Mouse (Mus musculus) 3T3-L1 (cell line): ENCODE data around the gene Slco2a1.
A peak's percentile ranks its signal among the peaks of the same experiment; 100 is the strongest.

Experiments used
- DNase-seq: peaks from one replicate; pipeline ENCODE4 v3.0.0-alpha.2; 2015; ENCODE audit warnings: low read depth, low spot score

The Slco2a1 gene

DNA sequence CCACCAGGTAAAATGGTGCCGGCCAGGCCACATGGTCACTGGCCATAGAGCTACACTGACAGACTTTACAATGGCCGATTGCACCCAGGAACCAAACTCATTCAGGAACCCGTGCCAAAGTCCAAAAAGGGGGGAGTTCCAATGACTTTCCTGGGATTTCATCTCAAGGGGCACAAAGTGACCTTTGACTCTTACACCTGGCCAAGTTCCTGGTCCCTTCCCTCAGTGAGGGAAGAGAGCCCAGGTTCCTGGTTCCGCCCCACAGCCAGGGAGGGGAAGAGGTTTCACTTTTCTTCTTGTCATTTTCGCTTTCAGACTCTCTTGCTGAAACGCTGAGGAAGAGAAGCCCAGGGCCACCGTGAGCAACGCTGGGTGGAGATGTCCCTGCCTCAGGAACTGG is at the start of gene Slco2a1:
Gene Slco2a1, plus strand, starts transcription at position 251 of the 400 bp plus-strand sequence.
- DNase-seq = no peak

DNA sequence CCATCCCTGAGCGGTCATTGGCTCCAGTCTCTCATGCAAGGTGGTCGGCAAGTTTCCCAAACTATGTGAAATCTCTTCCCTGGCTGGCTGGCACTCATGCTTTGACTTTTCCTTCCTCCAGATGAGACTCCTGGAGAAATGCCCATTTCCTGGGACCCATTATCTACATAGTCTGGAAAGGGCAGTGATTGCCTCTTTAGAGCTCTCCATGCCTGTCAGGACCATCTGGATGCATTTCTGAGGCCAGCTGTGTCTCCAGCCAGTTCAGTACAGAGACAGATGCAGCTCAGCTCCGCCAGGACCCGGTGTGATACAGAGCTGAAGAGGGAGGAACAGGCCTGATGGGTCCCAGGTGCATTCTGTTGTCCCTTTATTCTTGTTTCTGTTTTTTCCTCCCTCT is 46.3 kb upstream of the Slco2a1 start:
- no peak for DNase-seq

DNA sequence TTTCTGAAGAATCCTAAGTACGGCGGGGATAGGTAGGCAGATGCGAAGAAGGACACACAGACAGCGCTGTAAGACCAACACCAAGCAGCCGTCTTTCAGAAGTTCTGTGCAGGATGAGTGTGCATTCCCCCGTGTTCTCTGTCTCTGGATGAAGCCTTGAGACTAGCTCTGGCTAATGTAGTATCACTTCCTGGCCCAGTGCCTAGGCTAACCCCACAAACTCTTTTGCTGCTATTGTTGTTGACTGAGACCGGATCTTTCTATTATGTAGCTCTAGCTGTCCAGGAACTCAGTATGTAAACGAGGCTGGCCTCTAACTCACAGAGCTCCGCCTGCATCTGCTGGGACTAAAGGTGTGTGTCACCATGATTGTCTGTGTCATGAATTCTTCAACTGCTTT is 43.6 kb upstream of the Slco2a1 start:
- DNase-seq = no peak

DNA sequence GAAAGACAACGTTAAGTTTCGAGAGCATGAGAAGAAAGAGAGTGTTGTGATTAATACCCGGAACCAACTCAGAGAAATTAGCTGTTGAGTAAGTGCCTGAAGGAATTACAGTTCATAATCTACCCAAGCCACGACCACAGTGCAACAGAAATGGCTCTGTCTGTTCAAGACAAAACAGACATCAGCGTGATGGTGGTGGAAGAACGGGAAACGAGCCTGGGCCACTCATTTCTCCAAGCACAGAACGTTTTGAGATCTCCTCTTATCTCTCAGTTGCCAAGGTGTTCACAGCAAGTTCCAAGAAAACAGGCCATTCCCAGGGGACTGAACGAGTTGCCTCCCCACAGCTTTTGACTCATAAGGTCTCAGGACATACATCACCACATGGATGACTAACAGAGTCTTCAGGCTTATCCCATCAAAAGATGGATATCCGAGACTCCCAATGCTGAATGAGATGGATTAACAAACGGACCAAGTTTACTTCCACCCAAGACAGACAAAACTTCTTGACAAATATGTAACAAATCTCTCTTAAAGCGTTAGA is 42.0 kb upstream of the Slco2a1 start:
- DNase-seq = peak; percentile 82

DNA sequence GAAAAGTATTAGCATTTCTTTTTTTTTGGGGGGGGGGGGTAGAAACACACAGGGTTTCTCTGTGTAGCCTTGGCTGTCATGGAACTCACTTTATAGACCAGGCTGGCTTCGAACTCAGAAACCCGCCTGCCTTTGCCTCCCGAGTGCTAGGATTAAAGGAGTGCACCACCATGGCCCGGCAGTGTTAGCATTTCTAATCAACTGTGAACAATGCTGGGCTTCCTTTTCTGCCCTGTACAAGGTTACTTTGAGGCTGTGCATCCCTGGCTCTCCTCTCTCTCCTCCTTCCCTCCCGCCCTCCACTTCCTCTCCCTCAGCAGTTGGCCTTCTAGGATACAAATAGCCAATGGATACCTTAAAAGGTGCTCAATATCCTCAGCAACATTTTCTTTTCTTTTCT is 39.8 kb upstream of the Slco2a1 start:
- DNase-seq = no peak

DNA sequence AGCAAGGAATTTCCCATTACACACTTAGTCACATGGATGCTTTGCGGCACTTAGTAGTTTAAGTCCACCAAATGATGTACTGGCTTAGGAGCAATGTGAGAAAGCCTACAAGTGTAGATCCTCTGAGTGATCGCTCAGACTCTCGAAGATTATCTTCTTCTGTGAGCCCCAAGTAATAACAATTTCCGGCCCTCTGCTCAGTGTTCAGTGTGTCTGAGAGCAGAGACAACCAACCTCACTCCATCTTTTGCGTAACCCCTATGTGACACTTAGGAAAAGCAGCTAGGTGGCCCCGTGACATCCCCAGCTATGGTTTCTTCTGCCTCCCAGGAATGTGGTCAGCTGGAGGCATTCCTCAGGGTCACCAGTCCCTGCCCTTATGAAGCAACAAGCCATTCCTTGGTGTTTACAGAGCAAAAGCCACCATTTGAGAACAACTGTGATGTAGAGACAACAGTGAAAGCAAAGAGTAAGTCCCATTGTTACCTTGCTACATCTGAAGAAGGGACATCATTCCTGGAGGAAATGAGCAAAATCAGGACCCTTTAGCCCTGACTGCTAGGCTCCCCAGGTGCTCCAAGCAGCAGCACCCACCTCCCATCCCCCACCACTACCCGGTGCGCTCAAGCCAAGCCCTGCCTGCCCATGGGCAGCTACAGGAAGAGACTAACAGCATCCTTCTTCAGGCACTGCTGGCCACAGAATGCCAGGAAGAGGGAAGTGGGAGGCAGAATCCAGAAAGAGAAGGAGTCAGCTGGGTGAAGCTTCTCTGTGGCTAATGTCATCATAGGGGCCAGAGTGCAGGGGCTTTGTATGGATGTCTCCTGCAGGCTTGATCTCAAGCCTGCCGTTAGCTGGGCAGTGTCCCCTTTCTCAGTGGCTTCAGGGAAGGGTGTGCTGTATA is 37.2 kb upstream of the Slco2a1 start:
- no peak for DNase-seq

DNA sequence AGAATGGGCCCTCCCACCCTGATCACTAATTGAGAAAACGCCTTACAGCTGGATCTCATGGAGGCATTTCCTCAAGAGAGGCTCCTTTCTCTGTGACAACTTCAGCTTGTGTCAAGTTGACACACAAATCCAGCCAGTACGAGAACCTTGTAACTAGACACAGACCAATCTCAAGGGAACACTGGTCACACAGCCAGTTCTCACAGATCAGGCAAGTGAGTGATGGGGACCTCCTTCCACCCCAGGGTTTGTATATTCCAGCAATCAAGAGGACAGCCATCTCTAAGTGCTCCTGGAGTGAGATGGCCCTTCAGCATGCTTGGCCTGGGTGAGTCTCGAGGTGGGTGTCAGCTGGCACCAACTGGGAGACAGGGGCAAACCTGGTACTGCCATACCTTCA is 32.6 kb upstream of the Slco2a1 start:
- no peak for DNase-seq

DNA sequence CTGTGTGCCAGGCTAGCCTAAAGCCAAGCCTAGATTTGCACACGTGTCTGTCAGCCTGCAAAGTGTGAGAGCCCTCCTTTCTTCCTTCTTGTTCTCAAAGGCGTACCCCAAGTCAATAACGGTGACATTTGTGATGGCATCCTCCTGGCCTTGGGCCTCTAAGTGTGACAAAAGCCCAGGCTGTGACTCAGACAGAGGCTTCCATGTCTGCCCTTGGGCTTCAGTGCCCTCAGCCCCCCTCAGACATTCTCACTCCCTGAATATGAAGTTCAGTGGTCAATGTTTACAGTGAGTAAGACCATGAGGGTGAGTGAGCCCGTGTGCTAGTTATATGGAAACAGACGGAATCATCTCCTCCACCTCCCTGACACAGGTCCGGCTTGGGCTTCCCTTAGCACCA is 29.8 kb upstream of the Slco2a1 start:
- DNase-seq = no peak

DNA sequence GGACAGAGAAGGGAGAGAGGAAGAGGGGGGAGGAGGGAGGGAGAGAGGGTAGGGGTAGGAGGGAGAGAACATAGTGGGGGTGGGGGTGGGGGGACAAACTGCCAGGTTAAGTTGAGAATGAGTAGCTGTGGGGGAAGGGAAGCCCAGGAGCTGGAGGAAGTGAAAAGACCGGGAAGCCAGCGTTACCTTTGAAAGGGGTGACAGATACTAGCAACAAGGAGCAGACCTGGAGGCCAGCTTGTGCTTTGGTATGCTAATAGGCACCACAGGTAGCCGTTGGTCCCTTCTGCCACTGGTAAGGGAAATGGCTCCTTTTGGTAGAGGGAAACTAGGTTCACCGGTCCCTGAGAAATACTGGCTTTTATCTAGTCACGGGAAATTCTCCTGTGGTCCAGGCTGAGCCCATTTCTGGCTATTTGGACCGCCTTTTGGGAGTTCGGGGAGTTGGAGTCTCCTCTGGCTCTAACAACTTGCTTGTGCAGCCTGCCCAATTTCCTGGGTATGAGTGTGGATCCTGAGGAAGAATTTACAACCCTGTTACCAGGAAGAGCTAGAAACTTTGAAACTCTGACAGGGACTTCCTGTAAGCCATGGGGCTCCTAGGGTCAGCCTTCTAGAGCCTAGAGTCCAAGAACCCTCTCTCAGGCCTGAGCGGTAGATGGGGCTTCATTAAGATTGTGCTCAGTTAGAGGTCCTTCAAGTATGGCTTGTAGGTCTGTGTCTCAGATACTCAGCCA is 27.0 kb upstream of the Slco2a1 start:
- DNase-seq = no peak

DNA sequence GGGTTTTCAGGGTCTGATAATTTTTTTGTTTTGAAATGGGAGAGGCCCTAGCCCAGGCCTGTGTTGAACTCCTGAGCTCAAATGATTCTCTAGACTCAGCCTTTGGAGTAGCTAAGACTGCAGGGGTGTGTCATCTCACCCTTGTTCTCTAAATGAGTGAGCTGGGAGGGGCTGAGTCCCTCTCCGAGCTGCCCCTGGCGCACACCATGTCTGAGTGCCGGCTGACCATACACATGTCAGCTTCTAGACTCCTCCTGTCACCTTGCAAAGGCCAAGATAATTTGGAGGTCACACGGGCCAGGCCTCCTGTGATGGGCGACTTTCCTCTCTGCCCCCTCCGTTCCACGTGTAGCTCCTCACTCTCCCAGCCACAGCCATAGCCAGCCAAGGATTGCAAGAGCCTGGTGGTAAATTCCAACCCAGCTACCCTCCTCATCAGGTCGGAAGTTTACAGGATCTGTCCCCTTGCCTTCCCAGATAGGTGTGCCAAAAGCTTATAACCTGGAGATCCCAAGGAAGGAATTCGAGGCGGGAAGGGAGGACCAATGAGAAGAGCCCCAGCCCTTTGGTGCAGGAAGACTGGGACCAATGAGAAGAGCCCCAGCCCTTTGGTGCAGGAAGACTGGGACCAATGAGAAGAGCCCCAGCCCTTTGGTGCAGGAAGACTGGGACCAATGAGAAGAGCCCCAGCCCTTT is 26.3 kb upstream of the Slco2a1 start:
- no peak for DNase-seq

DNA sequence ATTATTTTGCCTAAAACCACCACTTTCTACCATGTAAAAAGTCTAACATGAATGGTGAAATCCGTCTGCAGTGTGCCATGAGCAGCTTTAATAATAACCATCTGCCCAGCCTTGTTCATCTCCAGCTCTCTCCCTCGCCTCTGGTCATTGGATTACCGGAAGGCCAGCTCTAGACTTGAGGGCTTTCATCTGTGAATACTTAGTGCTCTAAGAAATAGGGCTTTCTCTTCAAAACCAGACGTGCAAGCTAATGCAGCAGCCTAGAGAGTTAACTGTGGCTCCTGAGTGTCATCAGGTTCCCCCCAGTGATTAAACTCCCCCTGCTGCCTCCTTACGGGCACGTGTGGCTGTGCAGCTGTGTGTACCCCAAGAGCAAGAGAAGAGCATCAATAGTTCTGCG is 25.2 kb upstream of the Slco2a1 start:
- no peak for DNase-seq

DNA sequence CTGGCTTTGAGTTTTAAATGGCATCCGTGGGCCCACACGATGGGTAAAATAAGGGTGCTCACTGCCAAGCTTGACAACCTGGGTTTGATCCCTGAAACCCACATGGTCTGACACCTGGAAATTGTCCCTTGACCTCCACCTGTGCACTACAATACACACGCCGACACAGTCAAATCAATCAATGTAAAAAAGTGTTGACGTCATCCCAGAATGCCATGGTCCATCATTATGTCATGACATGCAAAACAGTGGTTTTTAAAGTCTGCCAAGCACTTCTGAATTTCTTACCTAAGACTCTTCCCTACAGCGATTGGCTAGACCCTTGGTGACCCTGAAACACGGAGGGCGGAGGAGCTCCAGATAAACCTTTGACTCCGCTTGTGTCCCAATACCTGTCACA is 23.9 kb upstream of the Slco2a1 start:
- no peak for DNase-seq

DNA sequence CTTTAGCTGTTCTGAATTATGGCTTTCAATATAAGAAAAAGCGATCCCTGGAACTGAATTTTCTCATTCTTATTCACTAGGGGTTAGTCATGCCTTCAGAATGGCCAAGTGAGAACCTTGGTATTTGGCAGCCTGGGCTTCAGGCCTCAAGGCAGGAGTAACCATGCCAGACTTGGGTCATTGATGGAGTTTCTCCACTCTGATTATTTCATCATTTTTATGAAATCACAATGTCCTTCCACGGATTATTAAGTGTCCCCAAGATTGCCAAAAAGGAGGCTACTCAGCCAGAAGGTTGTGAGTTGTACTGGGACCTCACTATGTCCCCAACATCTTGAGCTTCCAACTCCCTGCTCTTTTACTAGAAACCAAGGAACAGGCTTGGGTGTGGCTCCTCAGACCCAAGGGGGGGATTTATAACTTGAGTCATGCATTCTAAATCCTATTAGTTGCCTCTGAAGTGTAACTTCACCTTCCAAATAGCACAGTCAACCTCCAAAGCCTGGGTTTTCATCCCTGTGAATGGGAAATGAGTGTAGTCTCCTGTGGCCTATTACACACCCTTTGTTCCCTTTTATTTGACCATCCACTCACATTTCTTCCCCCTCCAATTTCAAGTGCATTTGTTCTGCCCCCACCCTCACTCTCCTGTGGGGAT is 16.0 kb upstream of the Slco2a1 start:
- DNase-seq = peak; percentile 88

DNA sequence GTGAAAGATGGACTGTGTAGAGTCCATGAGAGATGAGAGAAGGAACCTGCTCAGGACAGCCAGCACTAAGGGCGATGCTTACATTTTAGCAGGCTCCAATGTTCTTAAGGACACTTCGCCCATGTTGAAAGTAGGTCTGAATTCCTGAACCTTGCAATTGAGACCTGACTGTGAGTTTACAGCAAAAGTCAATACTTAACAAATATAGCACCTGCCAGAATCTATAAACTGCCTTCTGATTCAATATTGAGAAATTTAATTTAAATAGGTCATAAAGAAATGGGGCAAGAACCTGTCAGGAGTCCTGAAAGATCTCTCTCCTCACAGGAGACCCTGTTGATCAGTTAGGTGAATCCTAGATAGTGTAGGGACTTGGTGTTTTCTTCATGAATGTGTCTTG is 12.6 kb upstream of the Slco2a1 start:
- no peak for DNase-seq

DNA sequence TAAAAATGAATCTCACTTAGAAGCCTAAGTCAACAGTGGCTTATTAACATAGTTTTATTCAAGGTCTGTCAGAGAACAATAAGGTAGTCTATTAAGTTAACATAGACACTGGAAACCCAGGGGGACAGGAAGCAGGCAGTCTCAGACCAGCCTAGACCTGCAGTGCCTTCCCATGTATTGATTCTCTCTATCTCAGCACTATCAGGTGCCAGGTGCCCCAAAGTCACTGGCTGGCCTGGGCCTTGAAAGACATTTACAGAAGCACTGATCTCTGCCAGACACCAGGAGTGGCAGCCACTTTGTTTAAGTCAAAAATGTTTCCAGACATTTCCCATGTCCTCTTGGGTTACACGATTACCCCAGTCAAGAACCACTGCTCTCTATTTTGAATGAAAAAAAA is 11.4 kb upstream of the Slco2a1 start:
- no peak for DNase-seq

DNA sequence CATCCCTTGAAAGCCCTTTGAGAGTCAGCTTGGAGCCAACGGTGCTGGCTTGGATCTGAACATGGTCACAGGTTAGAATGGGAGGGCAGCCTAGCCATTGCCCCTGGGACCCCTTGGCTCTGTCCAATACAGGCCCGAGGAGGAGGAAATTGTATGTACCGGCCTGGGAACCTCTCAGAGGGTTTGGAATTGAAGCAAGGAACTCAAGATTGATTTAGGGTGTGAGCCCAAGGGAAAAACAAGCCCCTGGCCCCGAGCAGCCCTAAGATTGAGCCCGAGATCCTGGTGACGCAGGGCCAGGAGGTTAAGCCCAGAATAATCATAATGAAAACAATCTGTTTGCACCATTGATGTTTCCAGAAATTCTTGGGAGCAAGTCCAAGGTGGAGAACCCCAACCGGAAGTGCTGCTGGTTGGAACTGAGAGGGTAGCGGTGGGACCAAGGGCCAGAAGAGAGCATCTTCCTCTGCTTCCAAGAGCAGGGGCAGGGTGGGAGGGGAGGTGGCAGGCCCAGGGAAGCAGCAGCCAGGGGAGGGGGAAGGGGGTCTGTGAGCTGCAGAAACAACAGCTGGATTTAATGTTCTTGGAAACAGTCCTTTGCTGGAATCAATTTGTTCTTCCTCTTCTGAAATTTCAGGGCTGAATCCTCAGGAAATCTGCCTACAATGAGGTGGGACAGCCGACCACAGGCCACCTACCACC is 10.6 kb upstream of the Slco2a1 start:
- peak; percentile 42 for DNase-seq

DNA sequence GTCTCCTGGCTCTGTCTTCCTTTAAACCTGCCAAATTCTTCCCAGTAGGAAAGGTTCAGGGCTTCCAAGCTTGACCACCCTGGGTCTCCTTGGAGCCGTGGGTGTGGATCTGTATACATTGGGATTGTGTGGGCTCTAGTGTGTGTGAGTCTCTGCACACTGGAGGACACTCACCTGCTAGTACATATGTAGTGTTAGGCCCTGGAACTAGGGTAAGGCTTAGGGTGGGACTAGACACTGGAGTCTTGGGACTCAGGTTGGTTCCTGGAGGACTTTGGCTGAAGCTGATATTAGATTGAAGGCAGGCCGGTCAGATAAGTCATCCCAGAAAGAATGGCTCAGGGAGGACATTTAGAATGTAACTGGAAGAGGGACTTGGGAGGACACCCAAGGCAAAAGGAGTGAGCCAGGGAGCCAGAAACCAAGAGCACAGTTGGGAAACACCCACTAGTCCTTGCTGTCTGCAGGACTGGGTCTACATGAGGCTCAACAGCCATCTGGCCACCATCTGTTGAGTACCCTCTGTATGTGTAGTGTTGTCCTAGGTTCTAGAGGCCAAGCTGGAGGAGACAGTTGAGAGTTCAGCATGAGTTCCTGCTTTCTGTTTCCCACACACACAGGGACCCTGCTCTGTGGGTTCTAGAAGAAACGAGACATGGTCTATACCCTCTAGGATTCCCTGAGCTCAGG is 9.4 kb upstream of the Slco2a1 start:
- DNase-seq = no peak

DNA sequence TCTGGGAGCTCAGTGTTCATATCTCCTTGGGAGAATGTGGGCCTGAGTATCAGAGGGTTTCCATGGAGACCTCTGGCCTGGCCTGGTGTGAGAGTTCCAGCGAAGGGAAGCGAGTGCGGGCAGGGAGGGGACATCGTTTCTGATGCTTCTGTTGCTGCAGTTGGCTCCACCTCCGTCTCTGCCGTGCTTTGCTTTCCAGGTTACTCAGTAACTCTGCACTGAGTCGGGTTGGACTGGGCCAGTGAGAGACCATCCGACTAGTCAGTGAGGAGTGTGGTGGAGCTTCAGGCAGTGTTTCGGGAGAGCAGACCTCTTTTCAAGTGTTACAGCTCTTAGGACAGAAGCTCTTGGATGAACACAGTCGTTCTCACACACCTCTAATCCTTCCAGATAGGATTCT is 8.6 kb upstream of the Slco2a1 start:
- no peak for DNase-seq

DNA sequence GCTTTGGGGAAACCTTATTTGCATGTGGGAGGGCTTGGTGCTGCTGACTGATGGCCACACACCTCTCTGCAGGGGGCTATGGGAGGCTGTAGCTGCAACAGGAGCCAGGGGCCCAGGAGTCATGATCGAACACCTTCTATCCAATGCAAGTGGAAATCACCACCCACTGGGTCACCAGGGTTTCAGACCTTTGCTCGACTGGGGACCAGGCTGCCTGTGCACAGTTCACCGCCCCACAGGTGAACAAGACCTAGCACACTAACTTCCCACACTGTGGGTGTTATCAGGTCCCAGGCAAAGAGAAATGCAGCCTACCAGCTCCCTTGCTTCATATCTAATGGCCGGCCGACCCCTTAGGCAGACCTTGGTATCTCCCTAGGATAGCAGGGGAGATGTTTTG is 8.1 kb upstream of the Slco2a1 start:
- no peak for DNase-seq

DNA sequence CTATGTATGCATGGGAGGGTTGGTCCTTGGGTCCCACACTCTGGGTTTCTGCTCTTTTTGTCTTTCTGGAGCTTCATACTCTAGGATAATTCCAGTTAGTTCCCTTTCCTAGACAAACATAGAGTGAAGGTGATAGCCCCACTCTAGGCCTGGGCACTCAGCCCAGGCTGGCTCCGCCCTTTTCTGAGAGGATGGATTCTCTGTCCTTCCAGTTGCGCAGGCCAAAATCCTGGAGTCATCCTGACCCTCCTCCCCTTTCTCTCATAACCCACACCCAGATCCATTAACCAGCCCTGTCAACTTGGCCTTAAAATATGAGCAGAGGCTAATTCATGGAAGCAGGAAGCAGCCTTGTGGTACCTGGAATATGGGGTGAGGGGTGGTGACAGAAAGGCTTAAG is 6.7 kb upstream of the Slco2a1 start:
- peak; percentile 47 for DNase-seq
